Mouse (Mus musculus) cortical plate, adult 2 months (tissue): ENCODE measurements at regions not wholly inside any gene's neighbourhood (a gene's known extent, or its start where the extent isn't known, plus 50 kb on each side); places are given as distances from the start of the nearest gene placed in this dataset.

Experiments used
- H3K27ac ChIP-seq: fragments of 200-500 bp; 2 replicates; pipeline ENCODE4 v1.5.1; 2012; ENCODE audit warnings: low read length, control low read depth, inconsistent platforms; ENCODE audit not compliant: insufficient read depth
- H3K4me1 ChIP-seq: fragments of 200-500 bp; 2 replicates; pipeline ENCODE4 v1.6.1; 2011; ENCODE audit warnings: low read length; ENCODE audit not compliant: control insufficient read depth, insufficient read depth
- H3K4me3 ChIP-seq: fragments of 200-500 bp; 2 replicates; pipeline ENCODE4 v1.5.1; 2011; ENCODE audit warnings: mild to moderate bottlenecking, low read length, control low read depth; ENCODE audit not compliant: insufficient read depth
- CTCF ChIP-seq: fragments of 200-500 bp; IDR thresholded peaks from 2 replicates; pipeline ENCODE4 v1.5.1; 2011; ENCODE audit warnings: mild to moderate bottlenecking, control low read depth, low read length; ENCODE audit not compliant: insufficient read depth; ENCODE audit errors: extremely low read depth
- POLR2A ChIP-seq: fragments of 200-500 bp; IDR thresholded peaks from 2 replicates; pipeline ENCODE4 v1.6.1; 2011; ENCODE audit warnings: mild to moderate bottlenecking, low read length, control low read depth; ENCODE audit not compliant: insufficient read depth; ENCODE audit errors: extremely low read depth

- Histone ChIP-seq H3K4me3 (no peak overlapping the region), H3K27ac (no peak overlapping the region), H3K4me1 (no peaks in the 10 kb centered on the region)
- TF ChIP-seq POLR2A (no peak), CTCF (no peak)
These were observed 258.4 kb upstream of the Zfp703 start for GRCm38 (mm10) chr8:26718409-26719355.

- Histone ChIP-seq H3K4me3 (no peak overlapping the region), H3K4me1 (no peaks in the 10 kb centered on the region)
- TF ChIP-seq POLR2A (no peak), CTCF (no peak)
These were observed 254.4 kb upstream of the Zfp703 start for GRCm38 (mm10) chr8:26722766-26723165.

GRCm38 (mm10) chr8:26724628-26725027, 252.5 kb upstream of the Zfp703 start:
- Histone ChIP-seq H3K27ac (no peak overlapping the region), H3K4me3 (no peak overlapping the region), H3K4me1 (no peaks in the 10 kb centered on the region)
- TF ChIP-seq CTCF (no peak), POLR2A (no peak)

More at GRCm38 (mm10) chr8:26722766-26723165, 254.4 kb upstream of the Zfp703 start:
- no peak overlapping the region for H3K27ac ChIP-seq

GRCm38 (mm10) chr8:26725521-26725920, 251.6 kb upstream of the Zfp703 start:
- H3K27ac ChIP-seq: no peak overlapping the region
- no peaks in the 10 kb centered on the region for H3K4me1 ChIP-seq
- TF ChIP-seq POLR2A: no peak
- TF ChIP-seq CTCF: no peak
- H3K4me3 ChIP-seq: no peak overlapping the region

GRCm38 (mm10) chr8:26729351-26729750, 247.8 kb upstream of the Zfp703 start:
- TF ChIP-seq POLR2A: no peak
- TF ChIP-seq CTCF: no peak
- Histone ChIP-seq H3K4me3 (no peak overlapping the region), H3K27ac (no peak overlapping the region), H3K4me1 (no peaks in the 10 kb centered on the region)

- H3K27ac ChIP-seq: no peak overlapping the region
- TF ChIP-seq CTCF (no peak), POLR2A (no peak)
- no peak overlapping the region for H3K4me3 ChIP-seq
- H3K4me1 ChIP-seq: no peaks in the 10 kb centered on the region
These were observed 246.0 kb upstream of the Zfp703 start for GRCm38 (mm10) chr8:26731111-26731510.

- TF ChIP-seq POLR2A (no peak), CTCF (no peak)
- Histone ChIP-seq H3K4me1 (no peaks in the 10 kb centered on the region), H3K27ac (no peak overlapping the region), H3K4me3 (no peak overlapping the region)
These were observed 232.7 kb upstream of the Zfp703 start for GRCm38 (mm10) chr8:26744424-26744823.

- no peak overlapping the region for H3K27ac ChIP-seq
- peaks cover 1% of the 10 kb centered on the region for H3K4me1 ChIP-seq
- TF ChIP-seq CTCF (no peak), POLR2A (no peak)
- H3K4me3 ChIP-seq: no peak overlapping the region
These were observed 230.3 kb upstream of the Zfp703 start for GRCm38 (mm10) chr8:26746811-26747210.

GRCm38 (mm10) chr8:26747241-26747972, 229.7 kb upstream of the Zfp703 start:
- Histone ChIP-seq H3K4me3 (no peak overlapping the region), H3K27ac (no peak overlapping the region), H3K4me1 (peaks cover 2% of the 10 kb centered on the region)
- TF ChIP-seq POLR2A (no peak), CTCF (no peak)
